Mouse (Mus musculus): ENCODE measurements around the gene Spg7. TPM values are rescaled to one million over a fixed set of nuclear protein-coding genes. Genes with fewer than 3 reads are reported as not detected.

Spg7 gene
- total RNA-seq, 2 experiments from 2014 or later: 94.2 to 100.0 TPM

GRCm38 (mm10) chr8:123131041-123131440, 68.3 kb downstream of the Spg7 start:
- peak in 1 of 2 experiments; percentile 39 for DNase-seq

- no peak for DNase-seq
These were observed 70.2 kb downstream of the Spg7 start for GRCm38 (mm10) chr8:123132953-123133352.

- DNase-seq: no peak
These were observed 71.5 kb downstream of the Spg7 start for GRCm38 (mm10) chr8:123134149-123134713.

- no peak for DNase-seq
These were observed 72.7 kb downstream of the Spg7 start for GRCm38 (mm10) chr8:123135406-123135805.

GRCm38 (mm10) chr8:123135806-123136205, 73.1 kb downstream of the Spg7 start:
- no peak for DNase-seq

GRCm38 (mm10) chr8:123136287-123136686, 73.5 kb downstream of the Spg7 start:
- peak; percentile 49 to 78 for DNase-seq

GRCm38 (mm10) chr8:123137645-123138077, 74.9 kb downstream of the Spg7 start:
- DNase-seq: peak; percentile 47 to 48

- DNase-seq: no peak
These were observed 76.0 kb downstream of the Spg7 start for GRCm38 (mm10) chr8:123138741-123139140.

- DNase-seq: peak; percentile 94 to 95
These were observed 79.2 kb downstream of the Spg7 start for GRCm38 (mm10) chr8:123141741-123142462.

GRCm38 (mm10) chr8:123145279-123145678, 82.5 kb downstream of the Spg7 start:
- DNase-seq: peak; percentile 66 to 68

- peak; percentile 55 to 74 for DNase-seq
These were observed 83.6 kb downstream of the Spg7 start for GRCm38 (mm10) chr8:123146390-123146789.

Small RNAs within 50 kb of the gene (microRNA-seq; reads per million reads assigned to microRNA genes)
- gene Mir7079 (0 to 0.27 reads per million in 2 experiments), gene Mir7080 (0.27 to 0.38 reads per million in 2 experiments)

Other genes starting within 250 kb of the Spg7 start
- not detected for gene Cdh15, start 215.0 kb upstream of the Spg7 start, total RNA-seq (2021)
- gene Ankrd11, start 20.7 kb upstream of the Spg7 start, total RNA-seq (2021): 10 to 100 TPM; 67.7 to 72.7 TPM
- gene Rpl13, start 39.4 kb downstream of the Spg7 start, total RNA-seq (2021): 100 to 1,000 TPM; 462 to 489 TPM
- gene Cpne7, start 54.4 kb downstream of the Spg7 start, total RNA-seq (2021): 1 to 10 TPM in 1 of 2 experiments, under 1 TPM in 1; 0.62 to 1.1 TPM
- 1 to 10 TPM in 1 of 2 experiments, under 1 TPM in 1; 0.82 to 1.3 TPM for gene Sult5a1, start 95.4 kb downstream of the Spg7 start, total RNA-seq (2021)
- 10 to 100 TPM; 28.2 to 38.9 TPM for gene Dpep1, start 123.3 kb downstream of the Spg7 start, total RNA-seq (2021)
- gene Chmp1a, start 149.8 kb downstream of the Spg7 start, total RNA-seq (2021): 10 to 100 TPM; 56.4 to 68.6 TPM
- 10 to 100 TPM; 28.5 to 31.6 TPM for gene Spata33, start 149.9 kb downstream of the Spg7 start, total RNA-seq (2021)
- gene Cdk10, start 161.9 kb downstream of the Spg7 start, total RNA-seq (2021): 10 to 100 TPM; 17.5 to 24.2 TPM
- gene Spata2l, start 173.3 kb downstream of the Spg7 start, total RNA-seq (2021): 1 to 10 TPM; 7.0 to 7.9 TPM
- 10 to 100 TPM; 10.3 to 13.4 TPM for gene Zfp276, start 191.3 kb downstream of the Spg7 start, total RNA-seq (2021)
- 10 to 100 TPM; 27.8 to 31.5 TPM for gene Vps9d1, start 191.4 kb downstream of the Spg7 start, total RNA-seq (2021)